Mouse (Mus musculus) spleen, postnatal 36 days (tissue): ENCODE results near the gene Znrf1.
"Not testable (repeated sequence)": the region's sequence is repeated elsewhere in the genome, so short reads cannot be mapped to it uniquely, and the experiment has no call there.

Source experiments
- DNase-seq, 2 experiments: peaks; one replicate each; pipeline ENCODE4 v3.0.0; 2022; ENCODE audit warnings: low spot score in 2 of 2, mixed read lengths in 1 of 2

The Znrf1 gene

DNA sequence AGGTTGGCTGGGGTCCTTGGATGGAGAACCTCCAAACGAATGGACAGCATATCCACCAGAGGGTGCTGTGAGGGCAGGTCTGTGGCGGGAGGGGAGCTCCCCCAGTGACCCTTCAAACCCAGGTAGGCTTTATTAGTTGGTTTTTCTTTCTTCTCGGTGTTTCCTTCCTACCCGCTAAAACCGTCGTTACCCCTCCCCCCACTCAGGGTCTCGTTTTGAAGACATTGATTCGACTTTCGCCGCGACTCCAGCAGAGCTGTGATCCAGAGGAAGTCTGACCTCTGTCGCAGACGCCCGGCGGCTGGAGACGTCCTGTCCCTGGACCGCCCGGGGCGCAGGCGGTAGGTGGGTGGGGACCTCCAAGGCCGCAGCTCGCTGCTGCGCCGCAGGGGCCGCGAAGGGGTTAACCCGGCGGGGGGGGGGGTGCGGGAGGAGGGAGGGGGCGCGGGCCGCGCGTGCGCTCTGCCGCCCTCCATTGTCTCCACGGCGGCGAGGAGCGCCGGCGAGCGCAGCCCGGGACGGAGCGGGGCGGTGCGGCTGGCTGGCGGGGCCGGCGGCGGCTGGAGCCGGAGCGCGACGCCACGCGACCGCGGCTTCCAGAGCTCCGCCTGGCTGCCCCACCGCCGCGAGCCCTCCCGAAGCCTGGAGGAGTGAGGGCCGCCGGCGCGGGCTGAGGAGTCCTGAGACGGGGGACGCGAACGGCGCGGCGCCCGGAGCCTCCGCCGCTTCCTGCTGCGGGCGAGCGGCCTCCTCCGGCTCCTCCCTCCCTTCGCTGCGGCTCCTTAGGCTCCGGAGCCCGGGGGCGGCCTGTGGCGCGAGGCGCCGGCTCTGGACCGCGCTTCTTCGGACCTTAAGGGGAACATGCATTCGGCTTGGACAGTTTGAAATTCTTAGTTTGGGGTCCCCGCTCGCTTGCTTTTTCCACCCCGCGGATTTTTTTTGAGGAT lies at the start of gene Znrf1:
Gene Znrf1, plus strand, starts transcription at position 67 of the 947 bp plus-strand sequence.
- DNase-seq = peak; percentile 64 to 70

DNA sequence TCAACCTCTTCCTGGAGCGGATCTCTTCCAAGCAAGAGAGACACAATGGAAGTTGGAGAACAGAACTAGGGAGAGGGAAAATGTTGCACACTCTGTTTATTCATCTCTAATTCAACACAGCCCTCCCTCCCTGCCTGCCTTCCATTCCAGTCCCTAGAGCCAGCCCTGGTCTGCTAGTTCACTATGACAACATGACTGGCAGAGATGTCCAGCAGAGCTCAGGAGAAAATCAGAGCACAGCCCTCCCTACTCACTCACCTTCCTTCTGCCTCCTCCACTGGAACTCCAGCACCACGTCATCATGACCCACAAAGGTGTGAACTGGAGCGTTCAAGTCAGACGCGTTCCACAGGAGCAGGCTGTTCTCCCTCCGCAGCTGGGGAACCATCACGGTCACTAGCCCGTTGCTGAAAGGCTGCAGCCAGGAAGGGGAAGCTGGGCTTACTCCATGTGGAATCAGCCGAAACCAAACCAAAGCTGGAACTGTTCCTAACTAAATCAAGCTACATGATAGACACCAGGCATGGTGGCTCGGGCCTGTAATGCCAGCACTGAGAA lies 45.8 kb upstream of the Znrf1 start:
- no peak for DNase-seq

DNA sequence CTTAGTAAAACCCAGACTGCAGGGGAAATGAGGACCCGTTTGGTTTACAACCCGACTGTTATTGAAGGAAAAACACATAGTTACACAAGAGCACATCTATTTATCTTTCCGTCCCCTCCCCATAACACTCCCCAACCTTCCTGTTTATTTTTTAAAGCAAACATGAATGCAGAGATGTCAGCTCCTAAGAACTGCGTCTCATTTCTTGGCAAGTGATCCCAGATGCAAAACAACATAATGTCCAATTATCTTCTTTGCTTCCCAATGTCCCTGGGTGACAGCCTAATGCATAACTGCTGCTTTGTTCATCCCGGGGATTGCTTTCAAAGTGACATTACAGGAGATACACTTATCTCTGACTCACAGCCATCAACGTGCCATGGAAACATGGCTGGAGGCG lies 44.7 kb upstream of the Znrf1 start:
- DNase-seq = no peak

DNA sequence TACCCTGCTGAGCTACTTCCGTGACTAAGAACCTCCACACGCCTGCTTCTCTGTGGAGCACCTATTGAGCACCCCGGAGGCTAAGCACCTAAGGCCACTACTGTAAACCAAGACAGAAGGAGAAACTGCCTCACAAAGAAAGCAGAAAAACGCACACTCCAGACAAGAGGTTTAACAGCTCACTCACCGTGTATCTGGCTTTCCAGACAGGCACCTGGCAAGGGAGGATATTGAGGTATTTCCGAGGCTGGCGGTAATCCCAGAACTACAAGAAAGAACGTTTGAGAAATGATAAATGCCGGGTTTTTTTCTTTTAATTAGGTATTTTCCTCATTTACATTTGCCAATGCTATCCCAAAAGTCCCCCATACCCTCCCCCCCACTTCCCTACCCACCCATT lies 43.4 kb upstream of the Znrf1 start:
- no peak for DNase-seq

DNA sequence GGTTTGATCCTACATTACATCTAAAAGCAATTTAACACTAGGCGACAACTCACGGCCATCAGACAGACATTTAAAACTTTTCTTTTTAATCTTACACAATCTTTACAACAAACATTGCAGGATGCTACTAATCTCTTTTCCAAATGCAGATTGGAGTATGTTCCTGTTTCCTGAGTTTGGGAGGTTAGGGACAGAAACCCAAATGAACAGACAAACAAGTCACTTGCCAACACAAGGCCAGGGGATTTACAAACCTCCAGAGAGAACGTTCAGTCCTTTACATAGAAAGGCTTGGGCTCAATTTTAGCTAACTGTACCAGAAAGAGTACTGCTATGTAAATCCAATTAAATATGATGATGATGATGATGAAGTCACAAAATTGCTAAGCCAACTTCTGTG lies 42.7 kb upstream of the Znrf1 start:
- DNase-seq = no peak

DNA sequence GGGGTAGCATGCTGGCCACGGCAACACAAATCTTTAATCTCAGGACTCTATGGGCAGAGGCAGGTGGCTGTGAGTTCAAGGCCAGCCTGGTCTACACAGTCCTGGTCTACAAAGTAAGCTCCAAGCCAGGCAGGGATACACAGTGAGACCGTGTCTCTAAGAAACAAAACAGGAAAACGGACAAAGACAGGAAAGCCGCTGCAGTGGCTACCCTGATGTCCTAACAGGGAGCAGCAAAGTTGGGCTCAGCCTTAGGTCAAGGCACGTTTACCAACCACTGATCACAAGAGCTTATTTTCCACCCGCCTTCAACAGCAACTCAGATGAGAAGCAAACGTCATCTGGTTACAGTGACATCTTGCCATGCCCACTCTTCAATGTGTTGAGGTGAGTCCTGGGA lies 39.6 kb upstream of the Znrf1 start:
- DNase-seq = no peak

DNA sequence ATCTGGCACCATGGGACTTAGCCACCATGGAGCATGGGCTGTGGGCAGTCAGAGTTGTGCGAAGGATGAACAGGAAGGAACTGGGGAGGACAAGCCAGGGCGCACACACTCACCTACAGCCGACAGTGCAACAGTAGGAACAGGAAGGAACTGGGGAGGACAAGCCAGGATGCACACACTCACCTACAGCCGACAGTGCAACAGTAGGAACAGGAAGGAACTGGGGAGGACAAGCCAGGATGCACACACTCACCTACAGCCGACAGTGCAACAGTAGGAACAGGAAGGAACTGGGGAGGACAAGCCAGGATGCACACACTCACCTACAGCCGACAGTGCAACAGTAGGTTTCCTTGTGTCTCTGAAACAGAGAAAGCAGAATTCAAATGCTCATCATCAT lies 37.6 kb upstream of the Znrf1 start:
- not testable (repeated sequence) for DNase-seq

DNA sequence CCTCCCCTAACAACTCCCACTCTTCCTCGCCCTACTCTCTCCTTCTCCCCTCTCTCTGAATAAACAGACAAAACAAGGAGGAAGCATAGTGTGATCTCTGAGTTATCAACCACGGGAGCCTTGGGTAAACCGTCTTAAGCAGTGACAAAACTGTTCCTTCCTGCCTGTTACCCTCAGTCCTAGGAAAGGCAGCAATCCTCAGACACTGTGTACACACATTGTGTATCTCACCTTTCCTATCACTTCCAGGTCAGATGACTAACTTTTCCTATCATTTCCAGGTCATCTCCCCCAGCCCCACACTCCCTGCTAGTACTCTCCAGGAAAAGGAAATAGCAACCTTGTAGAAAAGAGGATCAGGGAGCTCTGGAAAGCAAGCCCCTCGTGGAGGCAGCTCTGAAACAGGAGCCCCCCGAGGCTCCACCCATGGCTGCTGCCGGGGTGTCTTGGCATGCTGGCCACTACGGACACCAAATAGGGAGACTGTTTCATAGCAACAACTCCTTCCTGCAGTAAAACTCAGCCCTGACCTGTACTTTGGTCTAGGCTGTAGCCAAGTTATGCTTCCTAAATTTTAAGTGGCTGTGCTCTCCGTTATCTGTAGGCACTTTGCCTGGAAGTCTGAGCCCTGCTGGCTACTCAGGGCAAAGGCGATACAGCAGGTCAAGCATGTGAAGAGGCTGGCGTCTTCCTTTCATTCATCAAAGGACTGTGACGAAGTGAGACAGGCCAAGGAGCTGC lies 34.0 kb upstream of the Znrf1 start:
- no peak for DNase-seq

DNA sequence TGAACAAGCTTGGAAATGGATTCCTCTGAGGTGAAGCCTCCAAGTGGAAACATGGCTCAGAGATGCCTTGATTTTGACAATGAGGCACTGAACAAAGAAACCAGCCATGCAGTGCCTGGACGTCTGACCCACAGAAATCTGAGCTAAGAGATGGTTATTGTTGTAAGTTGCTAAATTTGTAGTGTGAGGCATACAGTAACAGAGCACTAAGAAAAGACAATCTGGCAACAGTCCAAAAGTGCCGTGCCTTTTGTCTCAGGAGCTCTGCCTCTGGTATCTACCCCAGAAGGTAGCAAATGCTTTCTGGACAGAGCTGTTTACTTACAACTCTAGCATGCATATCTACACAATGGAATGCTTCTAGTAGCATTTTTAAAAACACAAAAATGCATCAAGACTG lies 27.3 kb upstream of the Znrf1 start:
- DNase-seq = no peak

DNA sequence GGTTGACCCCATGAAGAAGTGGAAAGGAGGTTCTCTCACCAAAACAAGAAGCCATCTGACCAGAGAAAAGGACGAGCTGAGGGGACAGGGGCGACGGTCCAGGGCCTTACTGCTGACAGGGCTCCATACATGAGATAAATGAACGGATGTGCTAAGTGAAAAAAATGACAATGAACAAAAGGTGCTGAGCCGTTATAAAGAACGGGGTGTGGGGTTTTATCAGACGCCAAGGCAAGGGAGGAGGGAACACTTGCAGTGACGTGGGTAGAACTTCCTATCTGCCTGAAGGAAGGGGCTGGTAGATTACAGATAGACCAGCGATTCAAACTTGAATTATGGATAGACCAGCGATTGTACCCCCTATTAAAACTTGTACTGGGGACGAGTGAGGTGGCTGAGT lies 26.6 kb upstream of the Znrf1 start:
- DNase-seq = no peak

DNA sequence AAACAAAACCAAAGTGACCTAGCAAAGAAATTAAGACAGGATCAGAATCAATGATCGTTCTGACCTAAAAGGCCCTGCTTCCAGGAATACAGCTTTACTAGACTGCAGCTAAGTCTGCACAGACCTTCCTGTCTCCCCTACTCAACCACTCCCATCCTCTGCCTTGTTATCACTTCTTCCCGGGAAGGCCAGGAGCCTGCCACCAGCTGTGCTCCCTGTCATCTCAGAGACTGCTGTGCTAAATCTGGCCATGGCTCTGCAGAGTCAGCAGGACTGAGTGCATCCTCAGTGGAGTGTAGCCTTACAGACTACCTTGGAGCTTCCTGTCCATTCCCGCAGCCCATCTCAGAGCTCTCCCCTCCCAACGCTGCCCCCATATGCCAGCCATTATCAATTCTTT lies 25.5 kb upstream of the Znrf1 start:
- no peak for DNase-seq

DNA sequence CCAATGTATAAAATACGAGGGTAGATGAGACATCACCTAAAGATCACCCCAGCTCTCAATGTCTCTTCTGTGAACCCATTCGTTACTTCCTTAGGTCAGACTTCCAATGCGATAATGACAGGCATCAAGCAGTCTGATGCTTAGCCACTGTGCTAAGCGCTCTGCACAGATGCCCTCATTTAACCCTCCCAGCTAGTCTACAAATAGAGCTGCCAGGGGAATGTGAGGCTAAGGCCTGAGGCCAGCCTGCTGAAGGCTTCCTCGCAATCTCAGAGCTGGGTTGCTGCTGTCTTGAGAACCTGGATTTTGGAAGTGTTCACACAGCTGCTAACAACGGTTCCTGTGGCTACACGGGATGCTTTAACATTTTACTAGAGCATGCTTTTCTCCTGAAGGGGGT lies 23.0 kb upstream of the Znrf1 start:
- DNase-seq = no peak

DNA sequence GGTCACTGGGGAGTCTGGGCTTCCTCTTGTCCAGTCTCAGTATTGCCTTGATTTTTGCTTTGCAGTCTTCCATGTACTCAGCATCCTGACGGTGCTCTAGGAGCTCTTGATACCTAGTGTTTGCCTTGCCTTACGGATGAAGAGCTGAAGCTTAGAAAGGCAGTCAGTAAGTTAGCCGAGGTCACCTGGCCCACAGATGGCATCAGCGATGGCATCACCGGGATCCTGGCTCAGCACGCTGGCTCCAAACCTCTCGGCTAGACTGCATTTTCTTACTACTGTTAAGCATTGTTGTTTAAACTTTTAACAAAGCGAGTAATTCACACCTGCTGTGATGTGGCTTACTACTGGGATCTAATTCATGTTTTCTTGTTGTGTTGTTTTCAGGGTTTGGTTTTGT lies 22.5 kb upstream of the Znrf1 start:
- DNase-seq = no peak

DNA sequence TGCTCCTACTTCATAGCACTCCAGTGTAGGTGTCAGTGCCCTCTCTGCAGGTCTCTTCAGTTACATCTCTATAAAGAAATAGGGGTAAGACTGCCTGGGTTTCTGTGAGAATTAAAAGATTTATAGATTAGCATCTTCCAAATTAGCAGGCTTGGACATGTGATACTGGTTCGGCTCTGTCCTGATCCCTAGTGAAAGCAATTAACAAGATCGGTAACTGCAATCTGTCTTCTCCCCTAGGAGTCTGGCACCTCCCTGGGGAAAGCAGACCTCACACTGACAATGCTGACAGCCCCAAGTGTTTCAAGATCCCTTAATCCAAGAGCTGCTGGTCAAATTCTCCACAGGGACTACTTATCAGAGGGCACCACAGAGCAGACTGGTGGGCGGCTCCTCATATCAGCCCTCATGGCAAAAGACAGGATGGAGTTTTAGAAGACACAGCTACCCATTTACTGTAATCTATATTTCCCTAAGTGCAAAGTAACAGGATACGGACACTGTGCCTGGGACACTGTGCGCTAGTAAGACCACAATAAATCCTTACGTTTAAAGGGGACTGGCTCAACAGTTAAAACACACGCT lies 19.4 kb upstream of the Znrf1 start:
- DNase-seq = peak in 1 of 2 experiments; percentile 19

DNA sequence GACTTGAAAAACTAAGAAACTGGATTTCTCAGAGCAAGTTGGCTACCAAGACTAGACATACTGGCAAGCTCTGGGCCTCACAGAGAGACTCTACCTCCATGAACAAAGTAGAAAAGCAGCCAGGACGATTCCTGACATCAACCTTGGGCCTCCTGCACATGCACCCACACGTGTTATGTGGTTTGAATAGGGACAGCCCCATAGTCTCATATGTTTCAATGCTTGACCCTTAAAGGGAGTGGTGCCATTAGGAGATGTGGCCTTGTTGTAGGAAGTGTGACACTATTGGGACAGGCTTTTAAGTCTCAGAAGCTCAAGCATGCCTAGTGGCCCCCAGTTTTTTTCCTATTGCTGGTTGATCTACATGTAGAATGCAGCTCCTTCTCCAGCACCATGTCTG lies 18.4 kb upstream of the Znrf1 start:
- DNase-seq = peak; percentile 7 to 28

DNA sequence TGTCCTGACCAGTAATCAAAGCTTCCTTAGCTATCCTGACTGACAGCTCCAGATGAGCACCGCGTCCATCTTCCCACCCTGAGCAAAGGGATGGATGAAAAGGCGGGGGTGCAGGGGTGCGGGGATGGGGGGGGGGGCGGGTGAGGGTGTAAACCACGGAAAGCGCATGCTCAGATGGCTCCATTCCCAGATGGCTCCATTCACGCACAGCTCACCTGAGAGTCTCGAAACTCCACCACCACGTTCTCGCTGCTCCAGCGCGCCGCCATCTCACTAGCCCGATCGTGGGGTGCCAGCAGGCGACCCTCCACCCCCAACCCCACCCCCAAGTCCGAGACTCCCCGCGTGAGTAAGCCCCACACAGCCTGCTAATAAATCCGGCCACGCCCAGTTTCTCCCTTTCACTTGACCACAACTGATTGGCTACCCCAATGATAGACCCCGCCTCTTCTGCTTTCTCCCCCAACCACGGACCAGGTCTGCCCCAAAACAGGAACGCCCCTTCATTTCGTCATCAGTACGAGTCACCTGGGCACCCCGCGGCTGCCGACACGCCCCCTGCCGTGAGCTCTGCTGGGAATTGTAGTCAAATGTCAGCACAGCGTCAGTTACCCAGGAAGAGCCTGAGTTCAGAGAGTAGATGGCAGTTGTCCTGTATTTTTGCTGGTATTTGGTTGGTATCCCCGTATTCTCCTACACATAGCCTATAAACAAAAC lies 14.0 kb upstream of the Znrf1 start, which contains the start of gene Wdr59:
Gene Wdr59, minus strand, starts transcription at position 380 of the 717 bp plus-strand sequence.
- DNase-seq = peak; percentile 99

DNA sequence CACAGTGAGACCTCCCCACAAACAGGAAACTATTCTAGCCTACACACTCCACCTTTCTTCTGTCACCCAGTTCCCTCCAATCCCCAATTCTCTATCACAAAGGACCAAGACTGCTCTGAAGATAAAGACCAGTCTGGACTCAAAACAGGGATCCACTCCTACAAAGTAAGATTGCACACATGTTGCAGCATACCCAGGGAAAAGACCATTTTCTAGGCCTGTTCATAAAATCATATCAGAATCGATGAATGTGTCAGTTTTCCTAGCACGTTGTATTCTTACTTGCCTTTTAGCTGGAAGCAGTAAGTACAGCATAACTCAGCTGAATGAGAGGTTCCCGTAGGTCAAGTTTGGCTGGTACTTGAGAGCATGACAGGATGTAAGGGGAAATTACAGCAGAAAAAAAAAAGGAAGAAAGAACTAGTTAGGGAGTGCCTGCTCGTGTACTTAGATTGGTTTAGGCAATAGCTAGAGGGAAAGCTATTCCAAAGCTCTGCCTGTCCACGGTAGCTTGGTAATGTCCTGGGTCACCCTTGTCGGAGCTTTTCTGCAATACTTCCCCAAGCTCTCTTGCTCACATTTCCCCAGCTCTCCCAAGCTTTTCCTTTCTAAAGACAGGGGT lies 9.4 kb upstream of the Znrf1 start:
- no peak for DNase-seq

DNA sequence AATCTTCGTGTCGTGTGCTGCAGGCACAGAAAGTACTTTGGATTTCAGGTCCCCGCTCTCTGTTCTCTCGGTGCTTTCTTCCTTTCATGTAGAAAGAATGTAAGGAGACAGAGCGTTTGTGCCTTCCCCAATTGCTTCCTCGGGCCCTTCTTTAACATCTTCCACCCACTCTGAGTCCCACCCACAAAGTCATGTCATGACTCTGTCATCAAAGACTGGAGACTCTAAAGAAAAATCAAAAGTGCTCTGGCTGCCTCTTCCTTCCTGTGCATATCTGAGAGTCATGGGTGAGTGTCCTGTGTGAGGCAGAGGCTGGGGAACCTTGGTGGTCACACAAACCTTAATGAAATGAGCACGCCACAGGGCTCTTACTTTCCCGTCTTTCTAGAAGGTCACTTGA lies 8.7 kb upstream of the Znrf1 start:
- peak; percentile 35 to 51 for DNase-seq

DNA sequence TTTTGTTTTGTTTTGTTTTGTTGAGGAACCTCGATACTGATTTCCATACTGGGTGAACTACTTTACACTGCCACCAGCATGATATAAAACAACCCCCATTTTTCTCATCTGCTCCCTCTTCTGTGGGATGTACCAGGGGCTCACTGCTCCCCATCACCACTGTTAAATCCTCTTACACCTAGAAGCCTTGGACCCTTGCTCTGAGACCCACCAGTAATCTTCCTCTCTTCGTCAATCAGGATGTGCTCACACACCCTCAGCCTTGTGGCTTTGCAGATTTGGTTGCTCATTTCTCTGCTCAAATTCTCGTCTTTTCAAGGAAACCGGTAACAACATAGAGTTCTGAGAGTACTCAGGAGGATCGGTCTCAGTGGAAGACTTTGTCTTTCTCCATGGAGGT lies 7.8 kb upstream of the Znrf1 start:
- DNase-seq = no peak

DNA sequence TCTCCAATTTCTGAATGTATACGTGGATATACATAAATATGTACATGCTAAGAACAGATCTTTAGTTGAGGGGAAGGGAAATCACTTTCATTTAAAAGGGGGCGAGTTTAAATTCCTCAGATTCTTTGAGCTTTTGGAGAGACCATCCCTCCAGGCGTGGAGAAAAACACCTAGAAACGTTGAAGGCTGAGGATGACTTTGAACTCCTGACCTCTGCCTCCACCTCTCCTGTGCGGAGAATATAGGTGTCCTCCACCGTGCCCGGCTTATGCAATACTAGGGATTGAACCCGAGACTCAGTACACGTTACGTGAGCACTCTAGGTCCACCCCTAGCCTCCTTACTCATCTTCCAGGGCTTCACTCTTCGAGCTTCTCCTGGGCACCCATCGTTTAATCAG lies 4.7 kb upstream of the Znrf1 start:
- no peak for DNase-seq

DNA sequence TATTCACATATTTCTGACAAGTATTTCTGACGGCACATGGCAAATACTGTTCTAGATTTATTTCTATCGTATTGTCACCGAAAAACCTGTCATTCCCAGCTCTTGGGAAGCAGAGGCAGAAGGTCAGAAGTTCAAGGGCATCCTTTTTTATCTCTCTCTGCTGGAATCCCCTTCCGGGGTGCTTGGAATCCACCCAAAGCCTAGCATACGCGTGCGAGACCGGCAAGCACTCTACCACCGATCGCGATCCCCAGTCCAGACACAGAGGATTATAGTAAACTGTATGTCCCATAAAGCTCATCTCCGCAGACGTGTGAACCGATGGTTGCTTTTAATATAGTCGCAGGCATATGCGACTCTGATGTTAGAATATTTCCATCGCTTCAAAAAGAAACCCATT lies 4.3 kb upstream of the Znrf1 start:
- no peak for DNase-seq
